Mouse (Mus musculus): ENCODE measurements at regions not wholly inside any gene's neighbourhood (a gene's known extent, or its start where the extent isn't known, plus 50 kb on each side); places are given as distances from the start of the nearest gene placed in this dataset.
"Not testable (repeated sequence)": the region's sequence is repeated elsewhere in the genome, so short reads cannot be mapped to it uniquely, and the experiment has no call there.

DNA sequence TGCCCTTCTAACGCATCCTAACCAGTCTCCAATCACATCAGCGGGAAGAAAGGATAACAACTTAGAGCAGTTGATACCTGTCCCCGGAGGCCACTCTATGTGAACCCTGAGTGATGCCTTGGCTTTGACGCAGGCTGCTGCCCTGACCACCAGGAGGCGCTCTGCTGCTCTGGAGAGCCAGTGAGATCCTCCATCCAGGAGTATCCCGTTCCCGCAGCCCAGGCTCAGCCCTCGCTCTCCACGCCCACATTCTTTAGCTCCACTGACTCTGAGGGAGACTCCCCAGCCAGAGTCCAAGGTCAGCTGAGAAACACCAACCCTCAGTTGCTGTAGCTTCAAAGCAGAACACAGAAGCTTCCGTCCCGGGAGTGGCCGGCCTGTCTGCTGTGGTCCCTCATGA lies 307.0 kb downstream of the Ajap1 start:
- Histone ChIP-seq H3K27ac (ENCODE audit: insufficient read depth, low read length) (no peak overlapping the region), H3K9ac (ENCODE audit: low read depth, poor library complexity, severe bottlenecking) (no peak overlapping the region), H3K4me3 (ENCODE audit: low read depth, low read length) (no peak overlapping the region), H3K36me3 (ENCODE audit: control insufficient read depth, insufficient read depth, low read length, poor library complexity, severe bottlenecking) (no peaks in the 10 kb centered on the region), H3K4me1 (ENCODE audit: control insufficient read depth, insufficient read depth, low read length) (peaks cover 2% of the 10 kb centered on the region), H3K9me3 (replicated peaks; ENCODE audit: control insufficient read depth, insufficient read depth, low read length, poor library complexity, severe bottlenecking) (no peaks in the 10 kb centered on the region), H3K27me3 (ENCODE audit: control insufficient read depth, insufficient read depth, low read length, poor library complexity, severe bottlenecking) (no peaks in the 10 kb centered on the region)
- peak; percentile 99 for TF ChIP-seq CTCF (IDR thresholded peaks at IDR 0.05; ENCODE audit: low read depth, low read length)
- no peak for TF ChIP-seq POLR2A (IDR thresholded peaks at IDR 0.05; ENCODE audit: insufficient read depth, low read length)
- TF ChIP-seq EP300 (IDR thresholded peaks at IDR 0.05; ENCODE audit: insufficient read depth, low read depth, low read length), result peak; percentile 85

DNA sequence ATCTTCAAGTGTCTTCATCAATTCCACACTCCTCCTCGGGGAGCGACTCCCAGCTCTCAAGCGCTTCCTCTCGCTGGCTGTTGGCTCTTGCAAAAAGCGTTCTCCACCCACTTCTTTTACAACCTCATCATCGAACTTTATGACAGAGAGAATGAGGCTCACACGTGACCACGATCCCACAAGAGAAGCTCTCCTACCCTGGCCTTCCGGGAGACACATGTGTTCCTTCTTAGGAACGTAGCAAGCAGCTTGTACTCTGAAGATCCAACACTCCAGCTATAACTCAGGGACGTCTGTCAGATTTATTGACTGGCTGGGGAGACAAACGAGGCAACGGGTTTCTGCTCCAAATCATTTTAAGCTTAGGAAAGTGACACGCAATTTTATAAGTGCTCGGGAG lies 307.5 kb downstream of the Ajap1 start:
- no peaks in the 10 kb centered on the region for H3K27me3 ChIP-seq (ENCODE audit: control insufficient read depth, insufficient read depth, low read length, poor library complexity, severe bottlenecking)
- peaks cover 2% of the 10 kb centered on the region for H3K4me1 ChIP-seq (ENCODE audit: control insufficient read depth, insufficient read depth, low read length)
- H3K9me3 ChIP-seq (replicated peaks; ENCODE audit: control insufficient read depth, insufficient read depth, low read length, poor library complexity, severe bottlenecking), result no peaks in the 10 kb centered on the region
- H3K4me3 ChIP-seq (ENCODE audit: low read depth, low read length), result no peak overlapping the region
- no peak overlapping the region for H3K27ac ChIP-seq (ENCODE audit: insufficient read depth, low read length)
- H3K9ac ChIP-seq (ENCODE audit: low read depth, poor library complexity, severe bottlenecking), result no peak overlapping the region
- no peaks in the 10 kb centered on the region for H3K36me3 ChIP-seq (ENCODE audit: control insufficient read depth, insufficient read depth, low read length, poor library complexity, severe bottlenecking)
- no peak for TF ChIP-seq CTCF (IDR thresholded peaks at IDR 0.05; ENCODE audit: low read depth, low read length)
- TF ChIP-seq EP300 (IDR thresholded peaks at IDR 0.05; ENCODE audit: insufficient read depth, low read depth, low read length), result no peak
- TF ChIP-seq POLR2A (IDR thresholded peaks at IDR 0.05; ENCODE audit: insufficient read depth, low read length), result no peak

DNA sequence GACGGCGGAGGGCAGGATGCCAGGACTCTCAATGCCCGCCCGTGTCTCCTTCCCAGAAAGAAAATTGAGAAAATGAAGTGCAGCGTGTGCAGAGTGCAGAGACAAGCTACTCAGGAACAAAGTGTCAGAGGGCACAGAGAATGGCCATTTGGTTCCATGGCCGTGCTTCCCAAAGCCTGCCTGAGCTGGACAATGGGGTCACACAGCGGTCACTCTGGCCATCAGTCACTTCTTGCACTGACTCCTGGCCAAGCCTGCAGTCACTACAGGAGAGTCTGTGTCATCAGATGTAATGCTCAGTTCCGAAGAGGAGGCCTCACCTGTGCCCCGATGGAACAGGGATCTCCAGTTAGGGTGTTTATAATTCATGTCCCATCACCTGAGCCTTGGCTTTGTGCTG lies 312.6 kb downstream of the Ajap1 start:
- H3K4me1 ChIP-seq (ENCODE audit: control insufficient read depth, insufficient read depth, low read length), result no peaks in the 10 kb centered on the region
- no peak overlapping the region for H3K9ac ChIP-seq (ENCODE audit: low read depth, poor library complexity, severe bottlenecking)
- no peak overlapping the region for H3K27ac ChIP-seq (ENCODE audit: insufficient read depth, low read length)
- no peaks in the 10 kb centered on the region for H3K36me3 ChIP-seq (ENCODE audit: control insufficient read depth, insufficient read depth, low read length, poor library complexity, severe bottlenecking)
- TF ChIP-seq CTCF (IDR thresholded peaks at IDR 0.05; ENCODE audit: low read depth, low read length), result no peak
- TF ChIP-seq EP300 (IDR thresholded peaks at IDR 0.05; ENCODE audit: insufficient read depth, low read depth, low read length), result no peak
- TF ChIP-seq POLR2A (IDR thresholded peaks at IDR 0.05; ENCODE audit: insufficient read depth, low read length), result no peak
- no peaks in the 10 kb centered on the region for H3K9me3 ChIP-seq (replicated peaks; ENCODE audit: control insufficient read depth, insufficient read depth, low read length, poor library complexity, severe bottlenecking)
- no peaks in the 10 kb centered on the region for H3K27me3 ChIP-seq (ENCODE audit: control insufficient read depth, insufficient read depth, low read length, poor library complexity, severe bottlenecking)
- H3K4me3 ChIP-seq (ENCODE audit: low read depth, low read length), result no peak overlapping the region

DNA sequence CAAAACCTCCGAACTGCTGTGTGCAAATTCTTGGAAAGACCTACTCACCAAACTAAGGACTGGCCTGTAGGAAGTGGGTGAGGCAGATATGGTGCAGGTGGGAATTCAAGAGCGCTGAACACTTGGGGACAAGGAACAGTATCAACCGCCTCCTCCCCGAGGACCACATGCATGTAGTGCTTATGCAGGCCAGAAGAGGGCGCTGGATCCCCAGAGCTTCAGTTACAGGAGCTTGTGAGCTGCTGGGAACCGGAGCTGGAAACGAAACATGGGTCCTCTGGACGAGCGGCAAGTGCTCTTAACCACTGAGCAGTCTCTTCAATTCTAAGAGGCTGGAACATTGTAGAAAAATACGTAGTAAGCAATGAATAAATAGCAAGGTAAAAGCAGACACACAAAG lies 317.8 kb downstream of the Ajap1 start:
- Histone ChIP-seq H3K9me3 (replicated peaks; ENCODE audit: control insufficient read depth, insufficient read depth, low read length, poor library complexity, severe bottlenecking) (no peaks in the 10 kb centered on the region), H3K4me1 (ENCODE audit: control insufficient read depth, insufficient read depth, low read length) (no peaks in the 10 kb centered on the region), H3K36me3 (ENCODE audit: control insufficient read depth, insufficient read depth, low read length, poor library complexity, severe bottlenecking) (no peaks in the 10 kb centered on the region), H3K4me3 (ENCODE audit: low read depth, low read length) (no peak overlapping the region), H3K9ac (ENCODE audit: low read depth, poor library complexity, severe bottlenecking) (no peak overlapping the region), H3K27ac (ENCODE audit: insufficient read depth, low read length) (no peak overlapping the region), H3K27me3 (ENCODE audit: control insufficient read depth, insufficient read depth, low read length, poor library complexity, severe bottlenecking) (no peaks in the 10 kb centered on the region)
- no peak for TF ChIP-seq POLR2A (IDR thresholded peaks at IDR 0.05; ENCODE audit: insufficient read depth, low read length)
- TF ChIP-seq EP300 (IDR thresholded peaks at IDR 0.05; ENCODE audit: insufficient read depth, low read depth, low read length), result no peak
- TF ChIP-seq CTCF (IDR thresholded peaks at IDR 0.05; ENCODE audit: low read depth, low read length), result peak; percentile 54

DNA sequence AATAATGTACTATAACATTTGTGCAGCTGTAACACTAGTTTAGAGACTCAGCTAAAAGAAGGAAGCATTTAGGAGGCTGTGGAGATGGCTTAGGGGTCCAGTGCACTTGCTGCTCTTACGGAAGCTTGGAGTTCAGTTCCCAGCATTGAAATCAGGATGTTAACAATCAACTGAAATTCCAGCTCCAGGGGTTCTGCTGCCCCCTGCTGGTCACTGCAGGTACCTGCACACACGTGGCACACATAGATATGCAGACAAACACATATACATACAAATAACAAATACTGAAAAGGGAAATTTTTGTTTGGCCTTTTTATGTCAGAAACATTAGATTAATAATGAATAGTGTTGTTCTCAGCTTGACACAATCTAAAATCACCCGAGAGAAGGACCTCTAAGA lies 322.5 kb downstream of the Ajap1 start:
- TF ChIP-seq POLR2A (IDR thresholded peaks at IDR 0.05; ENCODE audit: insufficient read depth, low read length), result no peak
- no peak overlapping the region for H3K4me3 ChIP-seq (ENCODE audit: low read depth, low read length)
- no peaks in the 10 kb centered on the region for H3K9me3 ChIP-seq (replicated peaks; ENCODE audit: control insufficient read depth, insufficient read depth, low read length, poor library complexity, severe bottlenecking)
- H3K4me1 ChIP-seq (ENCODE audit: control insufficient read depth, insufficient read depth, low read length), result no peaks in the 10 kb centered on the region
- H3K27me3 ChIP-seq (ENCODE audit: control insufficient read depth, insufficient read depth, low read length, poor library complexity, severe bottlenecking), result no peaks in the 10 kb centered on the region
- H3K27ac ChIP-seq (ENCODE audit: insufficient read depth, low read length), result no peak overlapping the region
- no peaks in the 10 kb centered on the region for H3K36me3 ChIP-seq (ENCODE audit: control insufficient read depth, insufficient read depth, low read length, poor library complexity, severe bottlenecking)
- no peak overlapping the region for H3K9ac ChIP-seq (ENCODE audit: low read depth, poor library complexity, severe bottlenecking)

DNA sequence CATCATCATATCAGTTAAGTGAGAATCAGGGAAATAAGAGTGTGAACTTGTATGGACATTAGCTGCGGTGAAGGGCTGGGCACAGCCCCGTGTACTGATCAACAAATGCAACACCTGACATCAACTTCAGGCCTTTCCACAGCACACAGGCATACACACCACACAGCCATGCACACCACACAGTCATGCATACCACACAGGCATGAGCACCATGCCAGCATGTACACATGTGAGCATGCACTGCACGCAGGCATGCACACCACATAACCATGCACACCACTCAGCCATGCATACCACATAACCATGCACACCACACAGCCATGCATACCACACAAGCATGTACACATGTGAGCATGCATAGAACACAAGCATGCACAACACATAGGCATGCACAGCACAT lies 325.0 kb downstream of the Ajap1 start:
- TF ChIP-seq CTCF (IDR thresholded peaks at IDR 0.05; ENCODE audit: low read depth, low read length) (no peak), POLR2A (IDR thresholded peaks at IDR 0.05; ENCODE audit: insufficient read depth, low read length) (no peak), EP300 (IDR thresholded peaks at IDR 0.05; ENCODE audit: insufficient read depth, low read depth, low read length) (no peak)
- H3K27ac ChIP-seq (ENCODE audit: insufficient read depth, low read length), result no peak overlapping the region
- peaks cover 5% of the 10 kb centered on the region for H3K9me3 ChIP-seq (replicated peaks; ENCODE audit: control insufficient read depth, insufficient read depth, low read length, poor library complexity, severe bottlenecking)
- H3K27me3 ChIP-seq (ENCODE audit: control insufficient read depth, insufficient read depth, low read length, poor library complexity, severe bottlenecking), result no peaks in the 10 kb centered on the region
- no peaks in the 10 kb centered on the region for H3K36me3 ChIP-seq (ENCODE audit: control insufficient read depth, insufficient read depth, low read length, poor library complexity, severe bottlenecking)
- H3K4me3 ChIP-seq (ENCODE audit: low read depth, low read length), result no peak overlapping the region
- H3K9ac ChIP-seq (ENCODE audit: low read depth, poor library complexity, severe bottlenecking), result no peak overlapping the region
- H3K4me1 ChIP-seq (ENCODE audit: control insufficient read depth, insufficient read depth, low read length), result no peaks in the 10 kb centered on the region

DNA sequence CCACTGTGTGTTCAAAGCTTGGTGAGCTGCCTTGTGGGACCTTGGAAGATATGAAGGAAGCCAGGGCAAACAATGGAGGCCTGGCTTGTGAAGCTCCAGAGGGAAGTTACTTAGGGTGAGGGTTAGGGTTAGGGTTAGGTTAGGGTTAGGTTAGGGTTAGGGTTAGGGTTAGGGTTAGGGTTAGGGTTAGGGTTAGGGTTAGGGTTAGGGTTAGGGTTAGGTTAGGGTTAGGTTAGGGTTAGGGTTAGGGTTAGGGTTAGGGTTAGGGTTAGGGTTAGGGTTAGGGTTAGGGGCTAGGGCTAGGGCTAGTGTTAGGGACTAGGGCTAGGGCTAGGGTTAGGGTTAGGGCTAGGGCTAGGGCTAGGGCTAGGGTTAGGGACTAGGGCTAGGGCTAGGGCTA lies 329.7 kb downstream of the Ajap1 start:
- not testable (repeated sequence) for H3K36me3 ChIP-seq (ENCODE audit: control insufficient read depth, insufficient read depth, low read length, poor library complexity, severe bottlenecking); H3K27ac ChIP-seq (ENCODE audit: insufficient read depth, low read length); H3K4me1 ChIP-seq (ENCODE audit: control insufficient read depth, insufficient read depth, low read length); H3K9me3 ChIP-seq (replicated peaks; ENCODE audit: control insufficient read depth, insufficient read depth, low read length, poor library complexity, severe bottlenecking); H3K27me3 ChIP-seq (ENCODE audit: control insufficient read depth, insufficient read depth, low read length, poor library complexity, severe bottlenecking); H3K4me3 ChIP-seq (ENCODE audit: low read depth, low read length); H3K9ac ChIP-seq (ENCODE audit: low read depth, poor library complexity, severe bottlenecking)

Data from ES-Bruce4 (cell line).